Comparison of ENCODE assay signal across 9 mouse cellular contexts in genomic region chr19:21106241-21106669, GRCm38 (mm10).
DNase-seq lines count a peak whose midpoint lies in the region; ATAC-seq and TF ChIP-seq lines count a peak whose summit lies in the region.
"Had no signal": no experiment of that assay in that cellular context is flagged by ENCODE, and none has a peak within 500 bp of the region (broad histone marks: within the 10 kb centered on the region; RNA-seq: fewer than 3 reads in every experiment).

No protein-coding gene starts in this region.

- intact Hi-C loops in heart, postnatal 10 days (cut with DNase I), result loop anchor here (5.0 kb wide), 1 partner anchor 166 kb away; the partner anchor contains the start of gene Zfand5
- intact Hi-C loops in left cerebral cortex, postnatal 25 days (cut with DNase I), result no loop called here

- H3K4me3 ChIP-seq in hindbrain, embryonic 16.5 days (ENCODE audit: low read length), result no peak overlapping the region
- H3K4me3 ChIP-seq in hindbrain, embryonic 13.5 days, result no peak overlapping the region
- H3K4me3 ChIP-seq in testis, adult 2 months (ENCODE audit: control insufficient read depth, low read depth, low read length), result peak overlapping the region; percentile 48
- H3K4me3 ChIP-seq: heart, embryonic 15.5 days had no signal

- H3K27ac ChIP-seq in hindbrain, embryonic 16.5 days (ENCODE audit: low read depth, low read length), result no peak overlapping the region
- no peak overlapping the region for H3K27ac ChIP-seq in hindbrain, embryonic 13.5 days
- peak overlapping the region; percentile 56; the same call in 1 of the 2 replicates for H3K27ac ChIP-seq in testis, adult 2 months (ENCODE audit: control insufficient read depth, insufficient read depth, low read depth, low read length)
- H3K27ac ChIP-seq: heart, embryonic 15.5 days had no signal

- H3K27me3 ChIP-seq in hindbrain, embryonic 16.5 days (replicated peaks; ENCODE audit: control insufficient read depth, insufficient read depth, low read length), result no peaks in the 10 kb centered on the region
- H3K27me3 ChIP-seq in hindbrain, embryonic 13.5 days, result no peaks in the 10 kb centered on the region
- H3K27me3 ChIP-seq in testis, adult 2 months (ENCODE audit: control insufficient read depth, insufficient read depth, low read length), result no peaks in the 10 kb centered on the region
- H3K27me3 ChIP-seq: heart, embryonic 15.5 days had no signal

- no peak for TF ChIP-seq CTCF in testis, adult 2 months (IDR thresholded peaks at IDR 0.05; ENCODE audit: control insufficient read depth, insufficient read depth, insufficient replicate concordance, low read depth, low read length)

- TF ChIP-seq POLR2A in testis, adult 2 months (IDR thresholded peaks at IDR 0.05; ENCODE audit: control insufficient read depth, low read depth, low read length), result no peak

- no peaks in the 10 kb centered on the region for H3K36me3 ChIP-seq in hindbrain, embryonic 16.5 days (ENCODE audit: control insufficient read depth, insufficient read depth, low read length)
- no peaks in the 10 kb centered on the region for H3K36me3 ChIP-seq in hindbrain, embryonic 13.5 days
- no peaks in the 10 kb centered on the region for H3K36me3 ChIP-seq in testis, adult 2 months (ENCODE audit: control insufficient read depth, insufficient read depth, low read length)
- H3K36me3 ChIP-seq: heart, embryonic 15.5 days had no signal

- no peak overlapping the region for H3K4me2 ChIP-seq in hindbrain, embryonic 16.5 days (ENCODE audit: low read length)
- H3K4me2 ChIP-seq in hindbrain, embryonic 13.5 days, result no peak overlapping the region
- H3K4me2 ChIP-seq: heart, embryonic 15.5 days had no signal

- peak; percentile 78 to 90 for DNase-seq in adrenal gland, adult (ENCODE audit: inconsistent age in 2 of 2, low spot score in 1 of 2)
- DNase-seq in heart, postnatal 10 days, result peak; percentile 17 to 28
- DNase-seq in layer of hippocampus, postnatal 36 days, result peak; percentile 11 to 13
- DNase-seq in spleen, postnatal 10 days (ENCODE audit: low spot score in 2 of 2), result no peak
- DNase-seq in left cerebral cortex, postnatal 25 days (ENCODE audit: low spot score in 2 of 2), result no peak

- H3K9me3 ChIP-seq in hindbrain, embryonic 16.5 days (ENCODE audit: control insufficient read depth, low read length), result no peaks in the 10 kb centered on the region
- H3K9me3 ChIP-seq in hindbrain, embryonic 13.5 days, result no peaks in the 10 kb centered on the region
- H3K9me3 ChIP-seq: heart, embryonic 15.5 days had no signal

- ATAC-seq in hindbrain, embryonic 16.5 days, result 0 out of 2 replicates have a peak, but pooled peaks have one; percentile 17
- ATAC-seq in hindbrain, embryonic 13.5 days (ENCODE audit: low FRiP score), result no peak

- no peak overlapping the region for H3K9ac ChIP-seq in hindbrain, embryonic 16.5 days (ENCODE audit: low read depth, low read length)
- H3K9ac ChIP-seq in hindbrain, embryonic 13.5 days, result no peak overlapping the region
- H3K9ac ChIP-seq: heart, embryonic 15.5 days had no signal

- 25% methylated on average over 6 of the region's 6 CpGs for whole genome bisulfite sequencing in hindbrain, embryonic 16.5 days
- 32% methylated on average over 6 of the region's 6 CpGs for WGBS in hindbrain, embryonic 13.5 days

- no peaks in the 10 kb centered on the region; the same call in 1 of the 2 replicates for H3K4me1 ChIP-seq in hindbrain, embryonic 16.5 days (ENCODE audit: control insufficient read depth, insufficient read depth, low read depth, low read length)
- 0 out of 2 replicates have a peak, but pooled peaks cover 8% of the 10 kb centered on the region for H3K4me1 ChIP-seq in hindbrain, embryonic 13.5 days (replicated peaks)
- H3K4me1 ChIP-seq in testis, adult 2 months (ENCODE audit: control insufficient read depth, insufficient read depth, low read length), result peaks cover 11% of the 10 kb centered on the region

Comparison
In these comparisons a context has a peak if more than half of its experiments do, and no peak if none do; other contexts are left out.
1. DNase-seq: peak in adrenal gland, adult (2 of 2), heart, postnatal 10 days (2 of 2) and layer of hippocampus, postnatal 36 days (2 of 2); none in spleen, postnatal 10 days (0 of 2) and left cerebral cortex, postnatal 25 days (0 of 2).